Mouse (Mus musculus): Measurements from ENCODE around the gene Foxa3. TPM values are rescaled to one million over a fixed set of nuclear protein-coding genes. Genes with fewer than 3 reads are reported as not detected.

The Foxa3 gene
- polyA plus RNA-seq, 1 experiment from 2014 or later, result 0.09 TPM

DNA sequence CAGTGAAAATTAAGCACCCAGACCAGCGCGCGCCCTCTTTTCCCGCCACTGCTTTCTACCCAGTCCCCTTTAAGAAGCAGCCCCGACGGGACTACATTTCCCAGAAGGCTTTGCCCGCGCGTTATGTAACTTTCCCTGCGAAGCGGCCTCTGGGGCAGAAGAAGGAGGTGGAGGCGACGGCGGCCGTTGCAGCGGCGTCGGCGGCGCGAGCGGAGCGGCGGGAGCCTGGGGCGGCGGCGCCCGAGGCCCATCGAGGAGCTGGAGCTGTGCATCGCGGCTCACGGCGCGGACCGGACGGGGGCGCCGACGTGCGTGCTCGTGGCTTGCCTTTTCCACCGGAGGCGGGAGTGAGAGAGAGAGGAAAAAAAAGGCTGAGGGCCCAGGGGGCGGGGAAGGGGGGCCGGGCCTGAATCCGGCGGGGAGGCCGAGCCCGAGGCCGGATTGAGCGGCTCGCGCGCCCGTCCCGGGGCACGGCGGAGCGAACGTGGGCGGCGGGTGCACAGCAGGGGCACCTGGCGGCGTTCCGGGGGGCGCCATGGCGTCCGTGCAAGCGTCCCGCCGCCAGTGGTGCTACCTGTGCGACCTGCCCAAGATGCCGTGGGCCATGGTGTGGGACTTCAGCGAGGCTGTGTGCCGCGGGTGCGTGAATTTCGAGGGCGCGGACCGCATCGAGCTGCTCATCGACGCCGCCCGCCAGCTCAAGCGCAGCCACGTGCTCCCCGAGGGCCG is 19.3 kb downstream of the Foxa3 start, which contains the start of gene Irf2bp1:
Irf2bp1 (plus strand) TSS at position 143 of the 729 bp plus-strand sequence.
- H3K9me3 ChIP-seq (replicated peaks), result no peaks in the 10 kb centered on the region
- DNase-seq (ENCODE audit: low spot score), result peak; percentile 92
- H3K36me3 ChIP-seq, result peaks cover 37% of the 10 kb centered on the region
- H3K27me3 ChIP-seq (ENCODE audit: low read depth, poor library complexity, severe bottlenecking), result no peaks in the 10 kb centered on the region
- WGBS, result under 1% methylated on average over 88 of the region's 90 CpGs
- H3K4me1 ChIP-seq, result peaks cover 74% of the 10 kb centered on the region
- peak within 1 kb of the TSS; percentile 96 for H3K27ac ChIP-seq (replicated peaks)
- peak within 1 kb of the TSS; percentile 98 for H3K4me3 ChIP-seq

DNA sequence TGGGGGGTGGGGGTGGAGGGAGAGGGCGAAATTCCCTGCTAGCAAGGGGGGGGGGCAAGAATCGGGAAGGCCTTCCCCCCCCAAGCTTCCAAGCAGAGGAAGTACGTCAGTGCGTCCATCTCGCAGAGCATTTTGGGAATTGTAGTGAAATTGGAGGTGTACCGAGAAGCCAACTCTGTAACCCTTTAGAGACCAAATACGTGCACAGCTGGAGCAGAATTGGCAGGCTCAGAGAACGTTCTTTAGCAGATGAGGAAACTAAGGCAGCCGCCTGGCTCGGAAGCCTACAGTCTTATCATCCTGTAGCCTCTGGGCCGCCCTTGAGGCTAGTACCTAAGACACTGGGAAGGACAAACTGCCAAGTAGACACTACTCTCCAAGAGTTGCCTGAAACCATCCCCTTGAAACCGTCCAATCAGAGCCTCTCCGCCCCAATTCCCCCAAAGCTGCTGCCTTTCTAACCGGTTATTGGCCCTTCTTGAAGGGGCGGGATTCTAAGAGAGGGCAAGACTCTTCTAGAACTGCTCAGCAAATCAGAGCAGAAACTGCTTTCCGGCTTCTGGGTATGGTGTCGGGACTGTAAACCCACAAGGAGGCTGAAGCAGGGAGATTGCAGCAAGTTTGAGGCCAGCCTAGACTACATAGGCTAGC is 20.4 kb downstream of the Foxa3 start:
- H3K4me1 ChIP-seq, result peaks cover 78% of the 10 kb centered on the region
- H3K27ac ChIP-seq (replicated peaks), result peak overlapping the region; percentile 91
- 4% methylated on average over 17 of the region's 17 CpGs for WGBS

DNA sequence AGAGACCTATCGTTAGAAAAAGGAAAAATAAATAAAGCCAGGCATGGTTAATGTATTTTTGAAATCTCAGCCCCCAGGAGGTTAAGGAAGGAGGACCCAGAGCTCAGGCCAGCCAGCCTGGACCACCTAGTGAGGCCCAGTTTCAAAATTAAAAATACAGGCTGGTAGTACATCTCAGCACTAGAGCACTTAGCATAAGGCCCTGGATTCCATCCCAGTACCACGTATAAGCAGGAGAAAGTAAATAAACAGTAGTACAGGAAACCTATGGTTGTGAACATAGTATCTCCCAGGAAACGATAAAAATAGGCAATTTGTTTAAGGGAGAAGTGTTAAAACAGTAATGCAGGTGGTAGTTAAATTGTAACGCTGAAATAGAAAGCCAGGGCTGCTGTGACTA is 21.2 kb downstream of the Foxa3 start:
- peaks cover 32% of the 10 kb centered on the region for H3K36me3 ChIP-seq
- peaks cover 71% of the 10 kb centered on the region for H3K4me1 ChIP-seq
- no peaks in the 10 kb centered on the region for H3K27me3 ChIP-seq (ENCODE audit: low read depth, poor library complexity, severe bottlenecking)
- peak overlapping the region; percentile 91 for H3K27ac ChIP-seq (replicated peaks)
- H3K9me3 ChIP-seq (replicated peaks), result no peaks in the 10 kb centered on the region
- no peak for DNase-seq (ENCODE audit: low spot score)
- peak overlapping the region; percentile 55 for H3K4me3 ChIP-seq
- 51% methylated on average over 4 of the region's 4 CpGs for WGBS

More for the DNA sequence above, 20.4 kb downstream of the Foxa3 start:
- peak; percentile 79 for DNase-seq (ENCODE audit: low spot score)
- peak overlapping the region; percentile 55 for H3K4me3 ChIP-seq
- H3K9me3 ChIP-seq (replicated peaks), result no peaks in the 10 kb centered on the region
- H3K27me3 ChIP-seq (ENCODE audit: low read depth, poor library complexity, severe bottlenecking), result no peaks in the 10 kb centered on the region
- H3K36me3 ChIP-seq, result peaks cover 36% of the 10 kb centered on the region

DNA sequence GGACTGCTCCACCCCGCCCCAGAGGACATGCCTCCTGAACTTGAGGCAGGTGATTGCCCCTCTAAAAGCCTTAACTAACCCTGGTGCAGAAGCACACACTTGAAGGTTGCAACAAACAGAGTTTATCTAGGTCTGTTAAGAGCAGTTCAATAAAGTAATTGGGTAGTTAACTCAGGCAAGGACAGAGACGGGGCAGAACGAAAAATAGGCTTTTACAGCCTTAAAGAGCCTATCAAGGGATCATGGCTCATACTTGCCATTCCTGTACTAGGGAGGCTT is 21.6 kb downstream of the Foxa3 start:
- Histone ChIP-seq H3K27ac (replicated peaks) (0 out of 2 replicates have a peak overlapping the region, but pooled peaks have one; percentile 91), H3K27me3 (ENCODE audit: low read depth, poor library complexity, severe bottlenecking) (no peaks in the 10 kb centered on the region), H3K9me3 (replicated peaks) (no peaks in the 10 kb centered on the region), H3K4me1 (peaks cover 67% of the 10 kb centered on the region), H3K4me3 (no peak overlapping the region), H3K36me3 (peaks cover 30% of the 10 kb centered on the region)
- WGBS, result 84% methylated on average over 3 of the region's 3 CpGs
- DNase-seq (ENCODE audit: low spot score), result no peak

DNA sequence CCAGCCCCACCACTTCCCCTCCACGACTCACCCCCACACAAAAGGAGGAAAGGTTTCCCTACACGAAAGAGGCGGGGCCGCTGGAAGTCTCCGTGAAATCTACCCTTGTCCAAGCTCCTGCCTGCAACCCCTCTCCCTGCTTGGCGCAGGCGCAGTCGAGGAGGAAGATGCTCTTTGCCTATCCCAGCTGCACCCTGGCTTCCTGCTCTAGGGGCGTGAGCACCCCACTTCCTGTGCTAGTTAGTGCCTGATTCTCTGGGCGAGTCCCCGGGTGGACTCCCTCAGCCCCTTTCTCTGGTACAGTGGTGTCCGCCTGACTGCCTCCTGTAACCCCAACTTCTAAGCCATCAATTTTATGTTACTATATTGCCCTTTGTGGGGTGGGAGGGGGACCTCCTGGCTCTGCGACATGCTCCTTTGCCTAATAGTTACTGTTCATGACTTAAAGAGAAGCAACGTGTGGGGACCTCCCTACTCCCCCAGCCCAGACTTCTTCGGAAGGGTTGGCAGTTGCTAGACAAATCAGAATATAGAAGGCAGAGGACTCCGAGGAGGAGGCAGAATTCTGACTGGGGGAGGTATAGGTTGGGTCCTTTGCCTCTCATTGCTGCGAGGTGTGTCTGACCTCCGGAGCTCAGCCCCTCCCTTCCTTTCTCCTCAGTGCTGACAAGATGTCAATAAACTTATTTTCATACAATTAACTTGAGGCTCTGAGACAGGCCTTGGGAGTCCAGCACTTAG is 22.1 kb downstream of the Foxa3 start:
- H3K27ac ChIP-seq (replicated peaks), result peak overlapping the region; percentile 75
- DNase-seq (ENCODE audit: low spot score), result peak; percentile 56
- peak overlapping the region; percentile 50 for H3K4me3 ChIP-seq
- peaks cover 32% of the 10 kb centered on the region for H3K36me3 ChIP-seq
- no peaks in the 10 kb centered on the region for H3K27me3 ChIP-seq (ENCODE audit: low read depth, poor library complexity, severe bottlenecking)
- WGBS, result 46% methylated on average over 18 of the region's 18 CpGs
- peaks cover 62% of the 10 kb centered on the region for H3K4me1 ChIP-seq
- H3K9me3 ChIP-seq (replicated peaks), result no peaks in the 10 kb centered on the region

DNA sequence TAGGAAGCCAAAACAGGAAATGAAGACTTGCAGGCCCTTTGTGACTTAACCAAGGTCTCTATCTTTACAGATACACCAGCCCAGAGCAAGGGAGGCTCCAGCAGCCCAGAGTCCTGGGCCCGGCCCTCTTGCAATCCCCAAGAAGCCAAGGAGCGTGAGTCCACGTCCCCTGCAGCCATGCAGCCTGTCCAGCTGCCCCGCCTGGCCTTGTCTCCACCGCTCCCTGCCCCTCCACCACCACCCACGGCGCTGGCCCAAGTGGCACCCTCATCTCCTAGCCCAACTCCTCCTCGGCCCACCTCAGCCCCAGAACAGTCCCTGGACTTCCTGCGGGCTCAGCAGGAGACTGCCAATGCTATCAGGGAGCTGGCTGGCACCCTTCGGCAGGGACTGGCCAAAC is 22.9 kb downstream of the Foxa3 start:
- peak overlapping the region; percentile 50 for H3K4me3 ChIP-seq
- no peak for DNase-seq (ENCODE audit: low spot score)
- H3K4me1 ChIP-seq, result peaks cover 54% of the 10 kb centered on the region
- peaks cover 28% of the 10 kb centered on the region for H3K36me3 ChIP-seq
- WGBS, result 63% methylated on average over 10 of the region's 10 CpGs
- H3K27ac ChIP-seq (replicated peaks), result peak overlapping the region; percentile 75
- no peaks in the 10 kb centered on the region for H3K27me3 ChIP-seq (ENCODE audit: low read depth, poor library complexity, severe bottlenecking)
- no peaks in the 10 kb centered on the region for H3K9me3 ChIP-seq (replicated peaks)

DNA sequence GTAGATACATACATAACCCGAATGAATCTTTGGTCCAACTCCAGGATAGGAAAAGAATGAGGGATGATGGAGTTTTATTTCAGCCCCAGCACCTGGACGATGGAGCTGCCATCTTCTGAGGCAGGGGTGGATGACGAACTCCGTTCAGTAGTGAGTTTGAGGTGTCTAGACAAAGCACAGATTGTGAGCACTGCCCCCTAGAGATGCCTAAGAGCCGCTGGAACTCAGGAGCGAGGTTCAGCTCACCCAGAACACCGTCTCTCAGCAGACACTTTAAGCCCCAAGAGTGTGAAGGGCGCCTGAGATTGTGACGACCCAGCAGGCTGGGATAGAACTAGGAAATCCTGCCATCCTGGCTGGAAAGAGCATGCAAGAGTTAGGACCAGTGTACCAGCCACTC is 24.5 kb downstream of the Foxa3 start:
- H3K4me1 ChIP-seq, result peaks cover 41% of the 10 kb centered on the region
- 0 out of 2 replicates have a peak overlapping the region, but pooled peaks have one; percentile 7 for H3K27ac ChIP-seq (replicated peaks)
- no peaks in the 10 kb centered on the region for H3K9me3 ChIP-seq (replicated peaks)
- H3K27me3 ChIP-seq (ENCODE audit: low read depth, poor library complexity, severe bottlenecking), result peaks cover 4% of the 10 kb centered on the region
- WGBS, result 45% methylated on average over 9 of the region's 9 CpGs
- no peak overlapping the region for H3K4me3 ChIP-seq
- H3K36me3 ChIP-seq, result peaks cover 21% of the 10 kb centered on the region
- DNase-seq (ENCODE audit: low spot score), result no peak

DNA sequence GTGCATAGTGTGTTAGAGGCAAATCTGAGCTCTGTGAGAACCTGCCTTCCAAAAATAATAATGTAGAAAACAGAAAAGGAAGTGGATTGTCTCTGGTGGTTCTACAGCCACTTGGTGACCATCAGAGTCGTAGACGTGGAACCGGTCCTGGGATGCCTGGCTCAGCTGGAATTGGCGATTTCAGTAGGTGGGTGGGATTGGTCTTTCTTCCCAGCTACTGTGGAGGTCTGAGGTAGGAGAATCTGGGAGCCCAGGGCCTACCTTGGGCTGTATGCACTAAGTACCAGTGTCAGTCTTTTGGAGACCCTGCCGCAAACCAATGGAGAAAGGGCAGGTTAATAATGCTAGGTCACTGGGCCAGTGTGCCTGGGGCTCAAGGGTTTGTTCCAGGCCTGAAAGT is 30.3 kb downstream of the Foxa3 start:
- 91% methylated on average over 5 of the region's 5 CpGs for WGBS
- Histone ChIP-seq H3K4me3 (peak overlapping the region; percentile 63; the same call in 1 of the 2 replicates), H3K36me3 (peaks cover 16% of the 10 kb centered on the region)

DNA sequence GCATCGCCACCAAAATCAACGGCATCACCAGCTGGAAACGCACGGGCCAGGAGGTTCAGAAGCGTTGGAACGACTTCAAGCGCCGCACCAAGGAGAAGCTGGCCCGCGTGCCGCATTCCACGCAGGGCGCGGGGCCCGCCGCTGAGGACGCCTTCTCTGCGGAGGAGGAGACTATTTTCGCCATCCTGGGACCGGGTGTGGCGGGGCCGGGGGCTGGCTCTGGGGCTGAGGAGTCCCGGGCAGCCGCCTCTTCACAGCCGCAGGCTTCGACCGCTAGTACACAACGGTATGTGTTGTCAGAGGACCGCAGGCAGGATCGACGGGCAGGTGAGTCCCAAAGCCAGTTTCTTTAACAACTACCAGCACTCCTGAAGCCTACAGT is 31.1 kb downstream of the Foxa3 start:
- H3K4me1 ChIP-seq, result peaks cover 36% of the 10 kb centered on the region
- peak overlapping the region; percentile 85 for H3K27ac ChIP-seq (replicated peaks)
- H3K36me3 ChIP-seq, result peaks cover 13% of the 10 kb centered on the region
- H3K9me3 ChIP-seq (replicated peaks), result no peaks in the 10 kb centered on the region
- peak overlapping the region; percentile 63 for H3K4me3 ChIP-seq
- peaks cover 35% of the 10 kb centered on the region for H3K27me3 ChIP-seq (ENCODE audit: low read depth, poor library complexity, severe bottlenecking)
- 3% methylated on average over 31 of the region's 31 CpGs for WGBS
- DNase-seq (ENCODE audit: low spot score), result no peak

More for the DNA sequence above, 30.3 kb downstream of the Foxa3 start:
- H3K4me1 ChIP-seq, result peaks cover 36% of the 10 kb centered on the region
- no peaks in the 10 kb centered on the region for H3K9me3 ChIP-seq (replicated peaks)
- H3K27ac ChIP-seq (replicated peaks), result no peak overlapping the region
- peaks cover 35% of the 10 kb centered on the region for H3K27me3 ChIP-seq (ENCODE audit: low read depth, poor library complexity, severe bottlenecking)
- DNase-seq (ENCODE audit: low spot score), result no peak

DNA sequence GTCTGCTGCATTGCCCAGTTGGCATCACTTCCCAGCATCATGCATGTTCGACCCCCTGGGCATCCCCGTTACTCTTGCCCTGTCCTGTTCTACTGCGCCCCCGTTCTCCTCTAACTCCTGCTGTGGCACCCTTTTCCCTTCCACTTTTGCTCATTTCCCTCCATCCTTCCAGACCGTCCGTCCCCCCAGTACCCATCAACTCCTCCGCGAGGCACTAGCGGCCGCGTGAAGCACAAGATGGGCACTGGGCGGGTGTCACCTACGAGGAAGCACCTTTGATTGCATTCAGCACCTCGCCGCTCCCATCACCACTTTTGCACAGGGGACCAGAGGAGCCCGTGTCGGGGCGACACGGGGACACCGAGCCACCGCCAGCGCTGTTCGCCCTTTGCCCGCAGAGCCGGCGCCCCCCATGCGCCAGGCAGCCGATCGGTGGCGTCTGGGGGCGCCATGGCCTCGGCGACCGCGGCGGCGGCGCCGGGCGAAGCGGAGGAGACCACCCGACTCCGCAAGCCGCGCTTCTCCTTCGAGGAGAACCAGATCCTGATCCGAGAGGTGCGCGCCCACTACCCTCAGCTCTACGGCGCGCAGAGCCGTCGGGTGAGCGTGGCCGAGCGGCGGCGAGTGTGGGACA is 31.6 kb downstream of the Foxa3 start:
- WGBS, result under 1% methylated on average over 59 of the region's 59 CpGs
- no peaks in the 10 kb centered on the region for H3K9me3 ChIP-seq (replicated peaks)
- H3K36me3 ChIP-seq, result peaks cover 10% of the 10 kb centered on the region
- peak overlapping the region; percentile 85 for H3K27ac ChIP-seq (replicated peaks)
- peak overlapping the region; percentile 63 for H3K4me3 ChIP-seq
- peak; percentile 52 for DNase-seq (ENCODE audit: low spot score)
- peaks cover 36% of the 10 kb centered on the region for H3K4me1 ChIP-seq
- peaks cover 35% of the 10 kb centered on the region for H3K27me3 ChIP-seq (ENCODE audit: low read depth, poor library complexity, severe bottlenecking)

DNA sequence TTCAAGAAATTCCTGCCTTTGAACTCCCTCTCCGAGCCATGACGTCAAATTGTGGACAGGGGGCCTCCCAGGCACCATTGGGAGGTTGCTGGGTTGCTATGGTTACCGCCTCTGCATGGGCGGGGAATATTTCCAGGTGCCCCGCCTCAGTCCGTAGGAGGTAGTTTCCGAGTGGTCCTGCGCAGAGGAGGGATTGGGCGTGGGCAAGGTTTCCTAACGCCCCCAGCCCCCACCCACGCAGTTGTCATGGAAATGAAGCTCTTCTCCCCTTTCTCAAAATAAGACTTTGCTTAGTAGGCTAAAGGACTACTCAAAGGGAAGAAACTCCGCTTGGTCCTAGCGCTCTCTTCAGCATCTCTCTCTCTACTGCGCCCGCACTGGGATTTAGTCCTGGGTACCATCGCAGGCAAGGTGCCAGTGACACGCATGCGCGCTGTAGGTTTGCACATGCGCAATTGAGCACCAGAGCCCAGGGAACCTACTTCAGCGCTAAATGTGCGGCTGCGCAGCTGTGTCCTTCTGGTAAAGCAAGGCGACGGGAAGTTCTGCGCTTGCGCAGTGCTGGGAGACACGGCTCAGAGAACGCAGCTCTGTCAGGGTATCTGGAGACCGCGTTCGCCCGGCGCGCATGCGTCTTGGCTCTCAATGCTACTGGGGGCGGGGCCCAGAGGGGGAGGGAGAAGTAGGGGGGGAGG is 32.6 kb downstream of the Foxa3 start, which contains the start of gene Mypop:
Mypop (plus strand) TSS at position 645 of the 695 bp plus-strand sequence.
- WGBS, result under 1% methylated on average over 37 of the region's 37 CpGs
- Histone ChIP-seq H3K27me3 (ENCODE audit: low read depth, poor library complexity, severe bottlenecking) (peaks cover 35% of the 10 kb centered on the region), H3K9me3 (replicated peaks) (no peaks in the 10 kb centered on the region), H3K36me3 (no peaks in the 10 kb centered on the region), H3K27ac (replicated peaks) (peak within 1 kb of the TSS; percentile 85), H3K4me1 (peaks cover 36% of the 10 kb centered on the region), H3K4me3 (peak within 1 kb of the TSS; percentile 63)
- DNase-seq (ENCODE audit: low spot score), result peak; percentile 100

DNA sequence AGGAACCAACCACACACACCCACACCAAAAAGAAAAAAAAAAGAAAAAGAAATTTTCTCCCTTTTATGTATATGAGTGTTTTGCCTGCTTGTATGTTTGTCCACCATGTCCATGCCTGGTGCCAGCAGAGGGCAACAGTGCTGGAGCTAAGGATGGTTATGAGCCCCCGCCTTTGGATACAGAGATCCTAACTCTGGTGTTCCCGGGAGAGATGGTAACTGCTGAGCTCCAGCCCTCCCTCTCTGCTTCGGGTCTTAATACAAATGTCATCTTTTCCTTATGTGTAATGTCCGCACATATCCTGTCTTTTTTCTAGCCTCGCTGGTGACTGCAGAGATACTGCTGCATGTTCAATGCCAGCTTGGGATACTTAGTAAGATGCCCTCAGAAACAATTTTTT is 33.3 kb downstream of the Foxa3 start:
- H3K27ac ChIP-seq (replicated peaks), result peak overlapping the region; percentile 85
- no peaks in the 10 kb centered on the region for H3K9me3 ChIP-seq (replicated peaks)
- peak overlapping the region; percentile 63 for H3K4me3 ChIP-seq
- no peaks in the 10 kb centered on the region for H3K36me3 ChIP-seq
- H3K4me1 ChIP-seq, result peaks cover 36% of the 10 kb centered on the region
- H3K27me3 ChIP-seq (ENCODE audit: low read depth, poor library complexity, severe bottlenecking), result peaks cover 35% of the 10 kb centered on the region
- WGBS, result 10% methylated on average over 5 of the region's 5 CpGs
- DNase-seq (ENCODE audit: low spot score), result peak; percentile 37

Data from midbrain, embryonic 10.5 days (tissue).